Mouse (Mus musculus) thymus, adult 2 months (tissue): ENCODE results near the gene Sprr2k. TPM values are rescaled to one million over a fixed set of nuclear protein-coding genes. Genes with fewer than 3 reads are reported as not detected.
"Not testable (repeated sequence)": the region's sequence is repeated elsewhere in the genome, so short reads cannot be mapped to it uniquely, and the experiment has no call there.

ENCODE experiments used
- DNase-seq: peaks from one replicate; pipeline ENCODE4 v3.0.0; 2021
- H3K27ac ChIP-seq: fragments of 200-500 bp; 2 replicates; pipeline ENCODE4 v1.5.1; 2012; ENCODE audit warnings: low read length, control low read depth; ENCODE audit not compliant: control insufficient read depth, insufficient read depth
- H3K27me3 ChIP-seq: fragments of 200-500 bp; 2 replicates; pipeline ENCODE4 v1.6.1; 2012; ENCODE audit warnings: mild to moderate bottlenecking, low read length, moderate library complexity, mixed read lengths; ENCODE audit not compliant: control insufficient read depth, insufficient read depth
- H3K36me3 ChIP-seq: fragments of 200-500 bp; 2 replicates; pipeline ENCODE4 v1.6.1; 2012; ENCODE audit warnings: mild to moderate bottlenecking, low read length, moderate library complexity; ENCODE audit not compliant: control insufficient read depth, insufficient read depth
- H3K4me1 ChIP-seq: fragments of 200-500 bp; replicated peaks from 2 replicates; pipeline ENCODE4 v1.6.1; 2012; ENCODE audit warnings: low read length; ENCODE audit not compliant: control insufficient read depth, insufficient read depth
- H3K4me3 ChIP-seq: fragments of 200-500 bp; 2 replicates; pipeline ENCODE4 v1.5.1; 2012; ENCODE audit warnings: mild to moderate bottlenecking, low read length, control low read depth, moderate library complexity; ENCODE audit not compliant: control insufficient read depth, insufficient read depth
- CTCF ChIP-seq: fragments of 200-500 bp; IDR thresholded peaks from 2 replicates; pipeline ENCODE4 v1.5.1; 2012; ENCODE audit warnings: mild to moderate bottlenecking, control low read depth, low read length, moderate library complexity, borderline replicate concordance; ENCODE audit not compliant: control insufficient read depth, poor library complexity, insufficient read depth; ENCODE audit errors: extremely low read depth
- POLR2A ChIP-seq: fragments of 200-500 bp; IDR thresholded peaks from 2 replicates; pipeline ENCODE4 v1.6.1; 2012; ENCODE audit warnings: mild to moderate bottlenecking, low read length, control low read depth, moderate library complexity; ENCODE audit not compliant: control insufficient read depth, poor library complexity, insufficient read depth; ENCODE audit errors: extremely low read depth
- WGBS: fragments of 180-500 bp; shearing (Covaris S2); methylation state at CpG from one replicate; pipeline ENCODE4 v1.1.7; 2018; 5-methylcytosine and 5-hydroxymethylcytosine counted together
- polyA plus RNA-seq: library from polyadenylated mRNA; depleted of rRNA; stranded (reverse); fragments of >200 nt; gene quantifications from 2 replicates; pipeline ENCODE4 v1.2.3, GENCODE M21; 2012; rRNA removed

Gene Sprr2k
- polyA plus RNA-seq, 1 experiment = not detected

DNA sequence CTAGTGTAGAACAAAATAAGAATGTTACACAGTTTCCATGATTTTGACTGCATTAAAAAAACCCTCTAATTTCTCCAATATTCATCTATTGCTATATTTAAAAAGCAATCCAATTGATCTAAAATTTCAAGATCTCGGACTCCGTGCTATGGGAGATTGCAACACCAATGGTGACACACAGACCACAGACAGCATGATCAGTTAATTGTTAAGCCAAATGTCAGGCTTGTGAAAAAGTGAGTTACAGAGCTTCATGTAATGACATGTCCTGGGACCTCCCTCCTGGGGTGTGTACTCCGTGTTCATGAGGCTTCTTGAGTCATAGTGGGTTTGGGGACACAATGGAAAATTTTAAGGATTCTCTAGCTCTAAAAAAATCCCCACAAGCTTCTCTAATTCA, 7.8 kb downstream of the Sprr2k start:
- Histone ChIP-seq H3K27me3 (no peaks in the 10 kb centered on the region), H3K27ac (no peak overlapping the region), H3K36me3 (no peaks in the 10 kb centered on the region), H3K4me3 (no peak overlapping the region), H3K4me1 (no peaks in the 10 kb centered on the region)
- no peak for TF ChIP-seq CTCF
- no peak for TF ChIP-seq POLR2A
- 88% methylated on average over 3 of the region's 3 CpGs for WGBS
- DNase-seq = no peak

DNA sequence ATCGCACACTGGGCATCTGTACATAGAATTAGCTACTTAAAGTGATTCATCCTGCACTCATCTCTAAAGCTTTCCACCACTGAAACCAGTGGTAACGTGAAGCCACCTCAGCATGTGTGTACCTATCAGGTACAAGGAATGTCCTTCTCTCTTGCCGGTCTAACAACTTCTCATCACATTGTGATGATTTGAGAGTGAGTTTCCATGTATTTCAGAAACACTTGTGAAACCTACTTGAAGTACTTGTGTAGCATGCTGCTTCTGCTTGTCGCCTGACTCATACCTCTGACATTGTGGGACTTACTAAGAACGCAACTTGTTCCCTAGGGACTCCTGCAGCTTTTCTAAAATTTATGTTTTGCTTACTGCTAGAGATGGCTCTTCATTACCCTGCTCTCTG, 22.8 kb downstream of the Sprr2k start:
- TF ChIP-seq POLR2A (no peak), CTCF (no peak)
- Histone ChIP-seq H3K4me3 (no peak overlapping the region), H3K4me1 (no peaks in the 10 kb centered on the region), H3K27me3 (no peaks in the 10 kb centered on the region), H3K27ac (no peak overlapping the region), H3K36me3 (no peaks in the 10 kb centered on the region)
- 94% methylated on average over 5 of the region's 5 CpGs for WGBS
- DNase-seq = no peak

DNA sequence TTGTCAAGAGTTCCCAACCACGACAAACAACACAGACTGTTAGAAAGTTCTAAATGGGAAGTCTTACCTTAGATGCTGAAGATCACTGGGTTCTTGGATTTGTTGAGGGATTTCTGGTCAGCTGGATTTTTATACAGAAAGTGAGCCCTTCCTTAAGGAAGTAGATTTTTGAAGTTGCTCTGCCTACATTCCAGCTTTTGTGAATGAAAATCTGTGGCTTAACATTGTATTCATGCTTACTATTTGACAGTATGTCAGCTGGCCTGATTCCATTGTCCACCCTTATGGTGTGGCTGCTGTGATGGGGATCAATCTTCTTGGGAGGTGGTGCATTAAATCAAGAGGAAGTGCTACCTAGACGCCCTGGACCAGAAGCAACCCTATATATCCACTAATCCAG, 26.2 kb downstream of the Sprr2k start, which contains the start of gene Sprr3:
Gene Sprr3 (minus strand): TSS at position 101 of the 400 bp plus-strand sequence.
- WGBS = 82% methylated on average over 2 of the region's 2 CpGs

GRCm38 (mm10) chr3:92466576-92466975, 34.2 kb downstream of the Sprr2k start:
- no peak for DNase-seq
- 91% methylated on average over 1 of the region's 1 CpGs for WGBS
- Histone ChIP-seq H3K27me3 (no peaks in the 10 kb centered on the region), H3K4me1 (no peaks in the 10 kb centered on the region), H3K4me3 (no peak overlapping the region), H3K27ac (no peak overlapping the region), H3K36me3 (no peaks in the 10 kb centered on the region)
- no peak for TF ChIP-seq CTCF
- TF ChIP-seq POLR2A = no peak

More for the DNA sequence above, 26.2 kb downstream of the Sprr2k start, which contains the start of gene Sprr3:
- Histone ChIP-seq H3K27ac (no peak within 1 kb of the TSS), H3K4me3 (no peak within 1 kb of the TSS), H3K27me3 (no peaks in the 10 kb centered on the region), H3K4me1 (no peaks in the 10 kb centered on the region), H3K36me3 (no peaks in the 10 kb centered on the region)
- DNase-seq = no peak
- no peak for TF ChIP-seq POLR2A
- TF ChIP-seq CTCF = no peak

- Histone ChIP-seq H3K27me3 (no peaks in the 10 kb centered on the region), H3K36me3 (no peaks in the 10 kb centered on the region), H3K4me3 (no peak overlapping the region), H3K27ac (no peak overlapping the region), H3K4me1 (no peaks in the 10 kb centered on the region)
- no peak for DNase-seq
- TF ChIP-seq POLR2A (no peak), CTCF (no peak)
Observed at GRCm38 (mm10) chr3:92467424-92467823, 35.0 kb downstream of the Sprr2k start.

DNA sequence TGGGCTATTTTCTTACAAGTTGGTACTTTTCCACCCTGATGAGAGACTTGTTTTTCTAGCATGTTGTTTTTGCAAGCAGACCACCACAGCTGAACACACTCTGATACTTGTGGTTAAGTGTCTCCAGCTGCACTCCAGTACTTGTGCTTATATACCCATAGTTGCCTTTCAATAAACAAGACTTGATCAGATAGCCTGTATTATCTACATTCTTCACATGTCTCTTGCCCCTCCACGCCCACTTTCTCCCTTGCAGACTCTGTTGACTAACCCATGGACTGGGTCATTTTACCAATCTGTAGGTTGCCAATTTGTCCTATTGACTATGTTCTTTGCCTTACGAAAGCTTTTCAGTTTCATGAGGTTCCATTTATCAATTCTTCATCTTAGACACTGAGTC, 37.7 kb downstream of the Sprr2k start:
- 92% methylated on average over 2 of the region's 2 CpGs for WGBS
- Histone ChIP-seq H3K4me1 (no peaks in the 10 kb centered on the region), H3K27ac (no peak overlapping the region), H3K27me3 (no peaks in the 10 kb centered on the region), H3K4me3 (no peak overlapping the region), H3K36me3 (no peaks in the 10 kb centered on the region)
- DNase-seq = no peak
- TF ChIP-seq CTCF = no peak
- no peak for TF ChIP-seq POLR2A

DNA sequence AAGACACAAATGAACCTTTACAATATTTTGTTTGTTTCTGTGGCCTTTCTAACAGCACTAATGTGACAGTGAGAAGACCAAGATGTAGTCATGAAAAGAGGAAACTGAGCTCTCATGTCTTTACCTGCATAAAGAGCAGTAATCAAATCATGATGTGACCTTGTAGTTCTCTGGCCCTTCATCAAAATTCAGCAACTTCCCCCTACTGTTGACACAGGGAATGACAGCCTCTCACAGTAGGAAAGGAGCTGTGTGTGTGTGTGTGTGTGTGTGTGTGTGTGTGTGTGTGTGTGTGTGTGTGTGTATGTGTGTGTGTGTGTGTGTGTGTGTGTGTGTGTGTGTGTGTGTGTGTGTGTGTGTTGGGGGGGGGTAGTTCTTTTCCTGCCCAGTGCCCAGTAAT, 48.9 kb downstream of the Sprr2k start:
- not testable (repeated sequence) for H3K4me3 ChIP-seq, H3K27me3 ChIP-seq, H3K27ac ChIP-seq, H3K4me1 ChIP-seq, H3K36me3 ChIP-seq, DNase-seq

Other genes starting within 250 kb of the Sprr2k start
- 1.3 and 1.5 TPM in 2 replicates for gene Sprr2a1, start 216.8 kb upstream of the Sprr2k start, polyA plus RNA-seq
- gene Sprr2a2, start 216.7 kb upstream of the Sprr2k start, polyA plus RNA-seq = 294 and 400 TPM in 2 replicates
- 7.0 and 8.8 TPM in 2 replicates for gene Sprr2a3, start 147.2 kb upstream of the Sprr2k start, polyA plus RNA-seq
- gene Sprr2b, start 116.0 kb upstream of the Sprr2k start, polyA plus RNA-seq = 0.42 and 0.51 TPM in 2 replicates
- gene Sprr2d, start 93.4 kb upstream of the Sprr2k start, polyA plus RNA-seq = 0.73 and 2.9 TPM in 2 replicates
- gene Sprr2e, start 80.4 kb upstream of the Sprr2k start, polyA plus RNA-seq = 0.32 and 1.4 TPM in 2 replicates
- 0.52 and 0.93 TPM in 2 replicates for gene Sprr2f, start 67.4 kb upstream of the Sprr2k start, polyA plus RNA-seq
- gene Sprr2h, start 46.9 kb upstream of the Sprr2k start, polyA plus RNA-seq = 0.15 TPM in 1 of 2 replicates, not detected in the other
- gene Sprr2i, start 24.6 kb upstream of the Sprr2k start, polyA plus RNA-seq = 1.8 TPM in 2 replicates
- 0.22 and 0.34 TPM in 2 replicates for gene Sprr2j-ps, start 14.5 kb upstream of the Sprr2k start, polyA plus RNA-seq
- gene Gm9774, start 3.2 kb upstream of the Sprr2k start, polyA plus RNA-seq = 9.9 and 12.4 TPM in 2 replicates
- 2.2 and 2.5 TPM in 2 replicates for gene Sprr1b, start 6.2 kb downstream of the Sprr2k start, polyA plus RNA-seq
- gene Sprr3, start 26.1 kb downstream of the Sprr2k start, polyA plus RNA-seq = 0.14 and 0.51 TPM in 2 replicates
- gene Sprr1a, start 53.3 kb downstream of the Sprr2k start, polyA plus RNA-seq = 30.1 and 34.5 TPM in 2 replicates
- not detected in 2 replicates for gene Sprr4, start 67.9 kb downstream of the Sprr2k start, polyA plus RNA-seq
- gene 2310046K23Rik, start 101.9 kb downstream of the Sprr2k start, polyA plus RNA-seq = 0.82 and 1.9 TPM in 2 replicates
- 0.26 and 0.28 TPM in 2 replicates for gene Ivl, start 141.2 kb downstream of the Sprr2k start, polyA plus RNA-seq
- 0.45 and 1.3 TPM in 2 replicates for gene Smcp, start 156.4 kb downstream of the Sprr2k start, polyA plus RNA-seq
- 0.22 TPM in 1 of 2 replicates, not detected in the other for gene 2210017I01Rik, start 174.9 kb downstream of the Sprr2k start, polyA plus RNA-seq
- not detected in 2 replicates for gene Lce6a, start 189.1 kb downstream of the Sprr2k start, polyA plus RNA-seq
- gene Lce1a1, start 215.7 kb downstream of the Sprr2k start, polyA plus RNA-seq = 0.42 and 0.85 TPM in 2 replicates
- 0.54 and 1.1 TPM in 2 replicates for gene Lce1b, start 224.3 kb downstream of the Sprr2k start, polyA plus RNA-seq
- gene Lce1a2, start 237.7 kb downstream of the Sprr2k start, polyA plus RNA-seq = 0.47 and 1.00 TPM in 2 replicates
- 0.20 TPM in 2 replicates for gene Lce1c, start 246.7 kb downstream of the Sprr2k start, polyA plus RNA-seq